Mouse (Mus musculus): ENCODE data around the gene Abhd16b.

Gene Abhd16b

DNA sequence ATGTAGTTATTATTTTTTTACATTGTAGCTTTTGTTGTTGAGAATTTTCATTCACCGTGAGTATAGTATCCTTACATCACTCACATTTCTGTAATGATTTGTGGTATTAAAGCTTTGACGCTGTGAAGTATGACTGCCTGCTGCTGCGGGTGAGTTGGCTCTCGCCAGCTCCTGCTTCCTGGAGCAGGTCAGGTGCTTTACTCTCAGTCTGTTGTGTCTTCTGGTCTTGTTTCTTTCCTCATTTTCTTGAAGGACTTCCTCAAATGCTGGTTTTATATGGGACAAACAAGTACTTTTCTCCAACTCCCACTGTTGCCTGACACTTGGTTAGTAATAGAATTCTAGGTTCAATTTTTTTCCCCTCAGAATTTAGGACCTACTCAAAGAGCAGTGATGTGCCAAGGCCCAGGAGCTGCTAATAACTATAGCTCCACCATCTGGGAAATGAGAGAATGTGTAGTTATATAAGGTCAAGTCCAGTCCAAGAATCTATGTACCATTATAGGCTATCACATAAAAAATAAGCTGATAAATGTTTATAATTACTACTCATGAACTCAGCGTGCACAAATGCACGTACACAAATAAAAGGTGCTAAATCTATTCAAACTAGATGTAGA is 48.9 kb downstream of the Abhd16b start:
- no peak for DNase-seq (ENCODE audit: low spot score)
